Mouse (Mus musculus): ENCODE results near the gene Olfr291.

Olfr291 gene

GRCm38 (mm10) chr7:84853253-84853652 is at the start of gene Olfr291:
Gene Olfr291 (plus strand): TSS chr7:84853553.
- no peak for DNase-seq

- DNase-seq, result no peak
Observed at GRCm38 (mm10) chr7:84805224-84805623, 48.1 kb upstream of the Olfr291 start.

- no peak for DNase-seq
Observed at GRCm38 (mm10) chr7:84806159-84806558, 47.2 kb upstream of the Olfr291 start.

- DNase-seq, result no peak
Observed at GRCm38 (mm10) chr7:84884530-84884929, 31.2 kb downstream of the Olfr291 start.
